Mouse (Mus musculus): ENCODE data around the gene Pdlim1. TPM values are rescaled to one million over a fixed set of nuclear protein-coding genes. Genes with fewer than 3 reads are reported as not detected.

The Pdlim1 gene
- polyA plus RNA-seq, 1 experiment from 2014 or later, result 49.7 TPM

- Histone ChIP-seq H3K27me3 (no peaks in the 10 kb centered on the region), H3K9ac (replicated peaks) (no peak overlapping the region), H3K4me2 (replicated peaks) (no peak overlapping the region), H3K27ac (replicated peaks) (no peak overlapping the region), H3K4me3 (no peak overlapping the region), H3K9me3 (no peaks in the 10 kb centered on the region), H3K36me3 (no peaks in the 10 kb centered on the region), H3K4me1 (no peaks in the 10 kb centered on the region)
- WGBS, result 95% methylated on average over 5 of the region's 5 CpGs
- no peak for ATAC-seq (ENCODE audit: low FRiP score, low read depth)
These were observed 30.8 kb upstream of the Pdlim1 start for GRCm38 (mm10) chr19:40302477-40302876.

- H3K9ac ChIP-seq (replicated peaks), result no peak overlapping the region
- H3K27ac ChIP-seq (replicated peaks), result no peak overlapping the region
- WGBS, result 78% methylated on average over 12 of the region's 12 CpGs
- no peaks in the 10 kb centered on the region; the same call in 1 of the 2 replicates for H3K36me3 ChIP-seq
- H3K4me3 ChIP-seq, result no peak overlapping the region
- H3K27me3 ChIP-seq, result no peaks in the 10 kb centered on the region
- no peaks in the 10 kb centered on the region for H3K4me1 ChIP-seq
- no peak overlapping the region for H3K4me2 ChIP-seq (replicated peaks)
- H3K9me3 ChIP-seq, result no peaks in the 10 kb centered on the region
- no peak for ATAC-seq (ENCODE audit: low FRiP score, low read depth)
These were observed 28.5 kb upstream of the Pdlim1 start for GRCm38 (mm10) chr19:40299983-40300759.

GRCm38 (mm10) chr19:40299182-40299581, 27.5 kb upstream of the Pdlim1 start:
- no peak overlapping the region for H3K4me3 ChIP-seq
- H3K4me1 ChIP-seq, result no peaks in the 10 kb centered on the region
- H3K27ac ChIP-seq (replicated peaks), result no peak overlapping the region
- no peaks in the 10 kb centered on the region; the same call in 1 of the 2 replicates for H3K36me3 ChIP-seq
- H3K27me3 ChIP-seq, result no peaks in the 10 kb centered on the region
- H3K9me3 ChIP-seq, result no peaks in the 10 kb centered on the region
- 89% methylated on average over 6 of the region's 6 CpGs for WGBS
- ATAC-seq (ENCODE audit: low FRiP score, low read depth), result no peak
- H3K9ac ChIP-seq (replicated peaks), result no peak overlapping the region
- no peak overlapping the region for H3K4me2 ChIP-seq (replicated peaks)

- H3K27me3 ChIP-seq, result no peaks in the 10 kb centered on the region
- no peak for ATAC-seq (ENCODE audit: low FRiP score, low read depth)
- H3K9ac ChIP-seq (replicated peaks), result no peak overlapping the region
- H3K9me3 ChIP-seq, result no peaks in the 10 kb centered on the region
- no peak overlapping the region for H3K4me2 ChIP-seq (replicated peaks)
- 86% methylated on average over 2 of the region's 2 CpGs for WGBS
- no peak overlapping the region for H3K27ac ChIP-seq (replicated peaks)
- H3K4me3 ChIP-seq, result no peak overlapping the region
- no peaks in the 10 kb centered on the region for H3K4me1 ChIP-seq
- no peaks in the 10 kb centered on the region; the same call in 1 of the 2 replicates for H3K36me3 ChIP-seq
These were observed 26.9 kb upstream of the Pdlim1 start for GRCm38 (mm10) chr19:40298574-40298973.

GRCm38 (mm10) chr19:40297798-40298144, 26.1 kb upstream of the Pdlim1 start:
- Histone ChIP-seq H3K27me3 (no peaks in the 10 kb centered on the region), H3K9me3 (no peaks in the 10 kb centered on the region), H3K27ac (replicated peaks) (no peak overlapping the region), H3K4me1 (no peaks in the 10 kb centered on the region), H3K4me3 (no peak overlapping the region), H3K9ac (replicated peaks) (no peak overlapping the region), H3K36me3 (no peaks in the 10 kb centered on the region; the same call in 1 of the 2 replicates), H3K4me2 (replicated peaks) (no peak overlapping the region)
- WGBS, result 76% methylated on average over 4 of the region's 4 CpGs
- no peak for ATAC-seq (ENCODE audit: low FRiP score, low read depth)

GRCm38 (mm10) chr19:40297078-40297797, 25.6 kb upstream of the Pdlim1 start:
- Histone ChIP-seq H3K4me3 (no peak overlapping the region), H3K27me3 (no peaks in the 10 kb centered on the region), H3K4me1 (no peaks in the 10 kb centered on the region), H3K36me3 (no peaks in the 10 kb centered on the region; the same call in 1 of the 2 replicates), H3K4me2 (replicated peaks) (no peak overlapping the region), H3K9ac (replicated peaks) (no peak overlapping the region), H3K27ac (replicated peaks) (no peak overlapping the region), H3K9me3 (no peaks in the 10 kb centered on the region)
- ATAC-seq (ENCODE audit: low FRiP score, low read depth), result no peak
- WGBS, result 82% methylated on average over 7 of the region's 7 CpGs

- Histone ChIP-seq H3K36me3 (no peaks in the 10 kb centered on the region; the same call in 1 of the 2 replicates), H3K4me3 (no peak overlapping the region), H3K27me3 (no peaks in the 10 kb centered on the region), H3K4me1 (no peaks in the 10 kb centered on the region), H3K4me2 (replicated peaks) (no peak overlapping the region), H3K27ac (replicated peaks) (no peak overlapping the region), H3K9ac (replicated peaks) (no peak overlapping the region), H3K9me3 (no peaks in the 10 kb centered on the region)
- ATAC-seq (ENCODE audit: low FRiP score, low read depth), result no peak
- 88% methylated on average over 1 of the region's 1 CpGs for WGBS
These were observed 22.6 kb upstream of the Pdlim1 start for GRCm38 (mm10) chr19:40294231-40294630.

GRCm38 (mm10) chr19:40293791-40294190, 22.1 kb upstream of the Pdlim1 start:
- no peak for ATAC-seq (ENCODE audit: low FRiP score, low read depth)
- Histone ChIP-seq H3K27ac (replicated peaks) (no peak overlapping the region), H3K36me3 (no peaks in the 10 kb centered on the region; the same call in 1 of the 2 replicates), H3K4me3 (no peak overlapping the region), H3K4me1 (no peaks in the 10 kb centered on the region), H3K9ac (replicated peaks) (no peak overlapping the region), H3K9me3 (no peaks in the 10 kb centered on the region), H3K4me2 (replicated peaks) (no peak overlapping the region), H3K27me3 (no peaks in the 10 kb centered on the region)
- WGBS, result 95% methylated on average over 6 of the region's 6 CpGs

GRCm38 (mm10) chr19:40290099-40290724, 18.6 kb upstream of the Pdlim1 start:
- H3K4me1 ChIP-seq, result no peaks in the 10 kb centered on the region
- H3K4me3 ChIP-seq, result no peak overlapping the region
- no peak overlapping the region for H3K27ac ChIP-seq (replicated peaks)
- no peaks in the 10 kb centered on the region for H3K27me3 ChIP-seq
- H3K4me2 ChIP-seq (replicated peaks), result no peak overlapping the region
- H3K36me3 ChIP-seq, result no peaks in the 10 kb centered on the region
- no peaks in the 10 kb centered on the region for H3K9me3 ChIP-seq
- 91% methylated on average over 6 of the region's 6 CpGs for WGBS
- H3K9ac ChIP-seq (replicated peaks), result no peak overlapping the region
- no peak for ATAC-seq (ENCODE audit: low FRiP score, low read depth)

GRCm38 (mm10) chr19:40288415-40288814, 16.8 kb upstream of the Pdlim1 start:
- 92% methylated on average over 9 of the region's 9 CpGs for WGBS
- Histone ChIP-seq H3K27ac (replicated peaks) (no peak overlapping the region), H3K4me2 (replicated peaks) (no peak overlapping the region), H3K9me3 (no peaks in the 10 kb centered on the region), H3K4me1 (no peaks in the 10 kb centered on the region), H3K27me3 (no peaks in the 10 kb centered on the region), H3K9ac (replicated peaks) (no peak overlapping the region), H3K36me3 (no peaks in the 10 kb centered on the region), H3K4me3 (no peak overlapping the region)
- no peak for ATAC-seq (ENCODE audit: low FRiP score, low read depth)

- Histone ChIP-seq H3K9me3 (peaks cover 5% of the 10 kb centered on the region; the same call in 1 of the 2 replicates), H3K27ac (replicated peaks) (no peak overlapping the region), H3K9ac (replicated peaks) (no peak overlapping the region), H3K27me3 (no peaks in the 10 kb centered on the region), H3K4me3 (no peak overlapping the region), H3K4me2 (replicated peaks) (no peak overlapping the region), H3K36me3 (no peaks in the 10 kb centered on the region), H3K4me1 (no peaks in the 10 kb centered on the region)
- WGBS, result 93% methylated on average over 2 of the region's 2 CpGs
- ATAC-seq (ENCODE audit: low FRiP score, low read depth), result no peak
These were observed 13.1 kb upstream of the Pdlim1 start for GRCm38 (mm10) chr19:40284704-40285103.

GRCm38 (mm10) chr19:40283415-40283814, 11.8 kb upstream of the Pdlim1 start:
- Histone ChIP-seq H3K9ac (replicated peaks) (no peak overlapping the region), H3K27me3 (no peaks in the 10 kb centered on the region), H3K4me1 (no peaks in the 10 kb centered on the region), H3K4me2 (replicated peaks) (no peak overlapping the region), H3K27ac (replicated peaks) (no peak overlapping the region), H3K9me3 (peaks cover 5% of the 10 kb centered on the region; the same call in 1 of the 2 replicates), H3K36me3 (no peaks in the 10 kb centered on the region), H3K4me3 (no peak overlapping the region)
- no peak for ATAC-seq (ENCODE audit: low FRiP score, low read depth)
- 97% methylated on average over 2 of the region's 2 CpGs for WGBS

Data from midbrain, embryonic 12.5 days (tissue).